Mouse (Mus musculus): ENCODE data around the gene Selenbp2. TPM values are rescaled to one million over a fixed set of nuclear protein-coding genes. Genes with fewer than 3 reads are reported as not detected.
"Not testable (repeated sequence)": the region's sequence is repeated elsewhere in the genome, so short reads cannot be mapped to it uniquely, and the experiment has no call there.

Gene Selenbp2
- polyA plus RNA-seq, 1 experiment from 2014 or later: 0.22 TPM

- no peaks in the 10 kb centered on the region; the same call in 1 of the 2 replicates for H3K27me3 ChIP-seq
- H3K9ac ChIP-seq: no peak overlapping the region
- H3K9me3 ChIP-seq: no peaks in the 10 kb centered on the region
- no peak overlapping the region for H3K4me3 ChIP-seq (replicated peaks)
- no peaks in the 10 kb centered on the region for H3K36me3 ChIP-seq (replicated peaks)
- no peak for ATAC-seq (ENCODE audit: low FRiP score)
- H3K4me1 ChIP-seq: no peaks in the 10 kb centered on the region
- no peak overlapping the region for H3K27ac ChIP-seq
- no peak overlapping the region for H3K4me2 ChIP-seq
- WGBS: 78% methylated on average over 8 of the region's 8 CpGs
These were observed 14.0 kb upstream of the Selenbp2 start for GRCm38 (mm10) chr3:94679351-94679841.

DNA sequence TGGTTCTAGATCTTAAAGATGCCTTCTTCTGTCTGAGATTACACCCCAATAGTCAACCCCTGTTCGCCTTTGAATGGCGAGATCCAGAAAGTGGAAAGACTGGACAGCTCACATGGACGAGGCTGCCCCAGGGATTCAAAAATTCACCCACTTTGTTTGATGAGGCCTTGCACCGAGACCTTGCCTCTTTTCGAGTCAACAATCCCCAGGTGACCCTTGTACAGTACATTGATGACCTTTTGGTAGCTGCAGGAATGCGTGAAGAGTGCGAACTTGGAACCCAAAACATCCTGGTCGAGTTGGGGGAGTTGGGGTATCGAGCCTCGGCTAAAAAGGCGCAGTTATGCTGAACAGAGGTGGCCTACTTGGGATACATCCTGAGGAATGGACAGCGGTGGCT is 13.3 kb upstream of the Selenbp2 start:
- not testable (repeated sequence) for H3K4me3 ChIP-seq (replicated peaks); H3K27ac ChIP-seq; H3K9me3 ChIP-seq; ATAC-seq (ENCODE audit: low FRiP score); H3K4me2 ChIP-seq; H3K4me1 ChIP-seq; H3K27me3 ChIP-seq; H3K36me3 ChIP-seq (replicated peaks); H3K9ac ChIP-seq
- WGBS: 93% methylated on average over 12 of the region's 12 CpGs

DNA sequence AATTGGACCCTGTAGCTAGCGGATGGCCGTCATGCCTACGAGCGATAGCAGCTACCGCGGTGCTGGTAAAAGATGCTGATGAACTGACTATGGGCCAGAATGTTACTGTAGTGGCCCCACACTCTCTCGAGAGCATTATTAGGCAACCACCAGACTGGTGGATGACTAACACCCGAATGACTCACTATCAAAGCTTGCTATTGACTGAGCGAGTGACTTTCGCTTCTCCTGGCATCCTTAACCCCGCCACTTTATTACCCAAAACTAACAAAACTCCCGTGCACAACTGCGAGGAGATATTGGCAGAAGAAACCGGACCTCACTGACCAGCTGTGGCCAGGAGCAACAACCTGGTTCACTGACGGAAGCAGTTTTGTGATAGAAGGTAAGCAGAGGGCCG is 12.6 kb upstream of the Selenbp2 start:
- H3K4me2 ChIP-seq: no peak overlapping the region
- no peak overlapping the region for H3K9ac ChIP-seq
- H3K27ac ChIP-seq: no peak overlapping the region
- H3K36me3 ChIP-seq (replicated peaks): no peaks in the 10 kb centered on the region
- H3K4me1 ChIP-seq: no peaks in the 10 kb centered on the region
- H3K9me3 ChIP-seq: no peaks in the 10 kb centered on the region
- no peak for ATAC-seq (ENCODE audit: low FRiP score)
- no peak overlapping the region for H3K4me3 ChIP-seq (replicated peaks)
- 93% methylated on average over 16 of the region's 16 CpGs for WGBS
- H3K27me3 ChIP-seq: no peaks in the 10 kb centered on the region; the same call in 1 of the 2 replicates

DNA sequence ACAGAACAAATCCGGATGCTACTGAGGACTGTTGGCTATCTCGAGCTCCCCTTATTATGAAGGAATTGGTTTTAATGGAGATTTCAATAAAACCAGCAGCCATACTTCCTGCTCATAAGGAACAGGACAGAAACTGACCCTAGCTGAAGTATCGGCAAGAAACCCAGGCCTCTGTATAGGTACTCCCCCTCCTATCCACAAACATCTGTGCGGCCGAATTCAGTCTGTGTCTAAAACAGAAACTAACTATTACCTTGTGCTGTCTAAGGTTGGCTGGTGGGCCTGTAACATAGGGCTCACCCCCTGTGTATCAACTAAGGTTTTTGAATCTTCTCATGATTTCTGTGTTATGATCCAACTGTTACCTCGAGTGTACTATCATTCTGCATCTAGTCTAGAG is 9.7 kb upstream of the Selenbp2 start:
- no peak overlapping the region for H3K27ac ChIP-seq
- 87% methylated on average over 6 of the region's 6 CpGs for WGBS
- no peaks in the 10 kb centered on the region for H3K9me3 ChIP-seq
- H3K27me3 ChIP-seq: no peaks in the 10 kb centered on the region; the same call in 1 of the 2 replicates
- H3K4me3 ChIP-seq (replicated peaks): no peak overlapping the region
- ATAC-seq (ENCODE audit: low FRiP score): no peak
- H3K4me1 ChIP-seq: no peaks in the 10 kb centered on the region
- no peak overlapping the region for H3K4me2 ChIP-seq
- no peaks in the 10 kb centered on the region for H3K36me3 ChIP-seq (replicated peaks)
- H3K9ac ChIP-seq: no peak overlapping the region

DNA sequence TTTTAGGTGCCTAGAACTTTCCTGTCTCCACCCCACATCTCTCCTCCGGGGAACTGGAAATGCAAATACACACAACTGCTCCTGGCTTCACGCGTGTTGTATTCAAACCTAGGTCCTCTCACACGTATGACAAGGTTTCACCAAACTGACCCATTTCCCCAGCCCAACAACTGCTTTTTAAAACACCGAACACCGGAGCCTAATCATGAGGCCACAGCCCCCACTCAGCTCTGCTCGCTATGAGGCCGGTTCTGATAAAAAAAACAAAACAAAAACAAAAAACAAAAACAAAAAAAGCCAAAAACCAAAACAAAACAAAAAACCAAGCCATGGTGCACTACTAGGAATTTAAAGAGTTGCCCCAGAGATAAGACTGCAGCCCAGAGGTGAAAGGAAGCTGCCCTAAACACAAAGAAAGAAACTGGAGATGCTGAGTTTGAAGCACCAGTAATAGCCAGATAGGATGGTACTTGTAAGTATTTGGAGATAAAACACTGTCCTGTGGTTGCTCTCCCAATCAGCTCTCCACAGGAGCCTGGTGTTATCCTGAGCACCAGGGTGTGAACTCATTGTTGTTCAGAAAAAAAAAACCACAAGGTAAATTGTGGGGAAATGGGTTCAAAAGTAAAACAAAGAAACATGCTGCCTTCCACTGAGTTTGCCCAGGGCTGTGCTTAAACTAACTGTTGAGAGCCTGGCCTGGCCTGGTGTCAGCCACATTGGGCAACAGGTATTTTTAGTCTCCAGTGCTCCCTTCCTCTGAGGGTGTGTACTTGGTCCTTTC is 7.2 kb upstream of the Selenbp2 start:
- not testable (repeated sequence) for H3K4me2 ChIP-seq; H3K4me3 ChIP-seq (replicated peaks); H3K27ac ChIP-seq; H3K9me3 ChIP-seq; H3K36me3 ChIP-seq (replicated peaks); H3K9ac ChIP-seq; H3K4me1 ChIP-seq; H3K27me3 ChIP-seq; ATAC-seq (ENCODE audit: low FRiP score)
- 89% methylated on average over 8 of the region's 8 CpGs for WGBS

GRCm38 (mm10) chr3:94688698-94689097 is 4.7 kb upstream of the Selenbp2 start:
- H3K9ac ChIP-seq; H3K36me3 ChIP-seq (replicated peaks); ATAC-seq (ENCODE audit: low FRiP score): not testable (repeated sequence)

GRCm38 (mm10) chr3:94689195-94689594 is 4.2 kb upstream of the Selenbp2 start:
- H3K36me3 ChIP-seq (replicated peaks); H3K4me3 ChIP-seq (replicated peaks); H3K27me3 ChIP-seq; H3K9ac ChIP-seq; H3K27ac ChIP-seq; H3K9me3 ChIP-seq; ATAC-seq (ENCODE audit: low FRiP score); H3K4me1 ChIP-seq; H3K4me2 ChIP-seq: not testable (repeated sequence)
- WGBS: 73% methylated on average over 1 of the region's 1 CpGs

More at GRCm38 (mm10) chr3:94688698-94689097, 4.7 kb upstream of the Selenbp2 start:
- H3K9me3 ChIP-seq; H3K4me1 ChIP-seq; H3K27me3 ChIP-seq; H3K4me3 ChIP-seq (replicated peaks); H3K27ac ChIP-seq; H3K4me2 ChIP-seq: not testable (repeated sequence)
- WGBS: 86% methylated on average over 3 of the region's 3 CpGs

DNA sequence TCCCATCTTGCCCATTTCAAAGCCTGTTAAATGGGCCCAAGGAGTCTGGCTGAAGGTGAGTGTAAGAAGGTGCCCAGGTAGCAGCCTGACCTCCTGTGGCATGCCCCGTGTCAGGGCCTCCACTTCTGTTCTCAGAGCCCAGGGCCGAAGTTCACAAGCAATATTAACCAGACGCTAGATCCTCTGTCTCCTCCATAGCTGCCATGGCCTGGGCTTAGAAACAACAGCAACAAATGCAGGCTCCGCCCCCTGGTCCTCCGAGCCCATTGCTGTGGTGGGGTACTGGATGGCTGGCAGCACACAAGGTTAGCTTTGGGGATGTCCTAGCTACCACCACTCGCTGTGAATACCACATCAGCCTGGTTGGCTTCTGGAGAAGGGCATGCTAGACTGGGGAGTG is 3.2 kb upstream of the Selenbp2 start:
- H3K4me3 ChIP-seq (replicated peaks); ATAC-seq (ENCODE audit: low FRiP score); H3K4me2 ChIP-seq; H3K27ac ChIP-seq; H3K9ac ChIP-seq; H3K9me3 ChIP-seq; H3K36me3 ChIP-seq (replicated peaks); H3K27me3 ChIP-seq; H3K4me1 ChIP-seq: not testable (repeated sequence)
- 62% methylated on average over 6 of the region's 6 CpGs for WGBS

DNA sequence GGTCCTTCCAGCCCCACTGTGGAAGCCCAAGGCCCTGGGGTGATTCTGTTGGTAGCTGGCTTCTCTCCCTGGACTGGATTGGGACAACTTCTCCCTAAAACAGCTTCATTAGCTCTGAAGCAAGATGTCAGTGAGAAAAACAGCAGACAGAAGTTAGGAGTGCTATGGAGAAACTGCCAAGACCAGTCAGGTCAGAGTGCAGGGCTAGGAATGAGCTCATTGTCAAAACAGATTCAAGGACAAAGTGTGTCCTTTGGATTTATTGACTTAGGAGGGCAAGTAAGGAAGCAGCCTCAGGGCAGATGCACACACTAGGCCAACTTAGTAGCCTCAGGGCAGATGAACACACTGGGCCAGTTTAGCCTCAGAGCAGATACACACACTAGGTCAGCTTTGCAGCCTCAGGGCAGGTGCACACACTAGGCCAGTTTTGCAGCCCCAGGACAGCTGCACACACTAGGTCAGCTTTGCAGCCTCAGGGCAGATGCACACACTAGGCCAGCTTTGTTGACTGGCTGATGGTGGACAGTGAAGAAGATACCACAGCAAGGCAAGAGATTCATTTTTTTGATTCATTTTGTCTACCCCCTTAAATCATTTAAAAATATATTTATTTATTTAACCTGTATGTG is 2.6 kb upstream of the Selenbp2 start:
- H3K4me2 ChIP-seq: no peak overlapping the region
- no peak overlapping the region for H3K4me3 ChIP-seq (replicated peaks)
- no peaks in the 10 kb centered on the region for H3K9me3 ChIP-seq
- H3K4me1 ChIP-seq: no peaks in the 10 kb centered on the region
- H3K27ac ChIP-seq: no peak overlapping the region
- H3K27me3 ChIP-seq: no peaks in the 10 kb centered on the region
- H3K36me3 ChIP-seq (replicated peaks): no peaks in the 10 kb centered on the region
- ATAC-seq (ENCODE audit: low FRiP score): no peak
- no peak overlapping the region for H3K9ac ChIP-seq

DNA sequence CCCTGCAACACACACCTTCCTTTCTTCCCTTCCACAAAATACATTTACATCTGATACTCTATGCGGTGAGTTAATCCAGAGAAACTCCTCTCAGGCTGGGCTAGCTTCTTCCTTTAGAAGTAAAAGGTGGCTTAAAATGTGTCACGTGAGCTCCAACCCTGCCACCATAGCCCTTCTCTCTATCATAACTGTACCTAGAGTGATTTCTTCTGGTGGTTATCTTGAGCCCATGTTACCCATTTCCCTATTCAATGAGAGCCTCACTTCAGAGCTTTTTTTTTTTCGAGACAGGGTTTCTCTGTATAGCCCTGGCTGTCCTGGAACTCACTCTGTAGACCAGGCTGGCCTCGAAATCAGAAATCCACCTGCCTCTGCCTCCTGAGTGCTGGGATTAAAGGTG is 1.7 kb upstream of the Selenbp2 start:
- H3K36me3 ChIP-seq (replicated peaks); H3K4me2 ChIP-seq; H3K4me3 ChIP-seq (replicated peaks); H3K9me3 ChIP-seq; H3K27me3 ChIP-seq; H3K4me1 ChIP-seq; H3K27ac ChIP-seq; ATAC-seq (ENCODE audit: low FRiP score); H3K9ac ChIP-seq: not testable (repeated sequence)
- 90% methylated on average over 4 of the region's 4 CpGs for WGBS

- not testable (repeated sequence) for H3K4me3 ChIP-seq (replicated peaks); H3K36me3 ChIP-seq (replicated peaks); H3K9ac ChIP-seq; H3K27ac ChIP-seq; H3K4me2 ChIP-seq; ATAC-seq (ENCODE audit: low FRiP score); H3K9me3 ChIP-seq; H3K4me1 ChIP-seq; H3K27me3 ChIP-seq
- 74% methylated on average over 5 of the region's 8 CpGs for WGBS
These were observed 518 bp downstream of the Selenbp2 start for GRCm38 (mm10) chr3:94693874-94694273.

GRCm38 (mm10) chr3:94695591-94695990 is 2.2 kb downstream of the Selenbp2 start:
- not testable (repeated sequence) for H3K4me3 ChIP-seq (replicated peaks); H3K27me3 ChIP-seq; H3K9me3 ChIP-seq; H3K4me2 ChIP-seq; H3K27ac ChIP-seq; H3K36me3 ChIP-seq (replicated peaks); H3K9ac ChIP-seq; H3K4me1 ChIP-seq; ATAC-seq (ENCODE audit: low FRiP score)
- WGBS: 88% methylated on average over 6 of the region's 6 CpGs

- not testable (repeated sequence) for H3K36me3 ChIP-seq (replicated peaks); H3K4me3 ChIP-seq (replicated peaks); H3K4me2 ChIP-seq; H3K27ac ChIP-seq; H3K4me1 ChIP-seq; H3K9ac ChIP-seq; H3K27me3 ChIP-seq; ATAC-seq (ENCODE audit: low FRiP score); H3K9me3 ChIP-seq
- 89% methylated on average over 4 of the region's 4 CpGs for WGBS
These were observed 2.9 kb downstream of the Selenbp2 start for GRCm38 (mm10) chr3:94696257-94696656.

All from forebrain, embryonic 12.5 days (tissue).